Mouse (Mus musculus) heart, embryonic 12.5 days (tissue): ENCODE measurements at regions not wholly inside any gene's neighbourhood (a gene's known extent, or its start where the extent isn't known, plus 50 kb on each side); places are given as distances from the start of the nearest gene placed in this dataset.

Source experiments
- ATAC-seq: fragments of 200-750 bp; cut with Nextera tagmentation; 2 replicates; pipeline ENCODE4 v1.8.0; 2017; ENCODE audit warnings: moderate TSS enrichment, moderate library complexity; ENCODE audit not compliant: insufficient number of reproducible peaks, low FRiP score
- H3K27ac ChIP-seq: fragments of 300-500 bp; sonication (generic); 2 replicates; pipeline ENCODE4 v1.5.1; 2016; ENCODE audit warnings: mild to moderate bottlenecking, moderate library complexity; ENCODE audit not compliant: poor library complexity, severe bottlenecking
- H3K27me3 ChIP-seq: fragments of 300-500 bp; sonication (generic); replicated peaks from 2 replicates; pipeline ENCODE4 v1.6.1; 2016; ENCODE audit warnings: mild to moderate bottlenecking, moderate library complexity
- H3K36me3 ChIP-seq: fragments of 300-500 bp; sonication (generic); 2 replicates; pipeline ENCODE4 v1.6.1; 2016; ENCODE audit warnings: mild to moderate bottlenecking, moderate library complexity
- H3K4me1 ChIP-seq: fragments of 300-500 bp; sonication (generic); replicated peaks from 2 replicates; pipeline ENCODE4 v1.6.1; 2016; ENCODE audit warnings: mild to moderate bottlenecking
- H3K4me2 ChIP-seq: fragments of 300-500 bp; sonication (generic); 2 replicates; pipeline ENCODE4 v1.6.1; 2016; ENCODE audit warnings: mild to moderate bottlenecking, moderate library complexity
- H3K4me3 ChIP-seq: fragments of 300-500 bp; sonication (generic); 2 replicates; pipeline ENCODE4 v1.5.1; 2016; ENCODE audit warnings: mild to moderate bottlenecking
- H3K9ac ChIP-seq: fragments of 300-500 bp; sonication (generic); 2 replicates; pipeline ENCODE4 v1.6.1; 2016; ENCODE audit warnings: mild to moderate bottlenecking, moderate library complexity
- H3K9me3 ChIP-seq: fragments of 300-500 bp; sonication (generic); replicated peaks from 2 replicates; pipeline ENCODE4 v1.6.1; 2016; ENCODE audit warnings: mild to moderate bottlenecking, moderate library complexity
- whole genome bisulfite sequencing: fragments of 180-500 bp; shearing (Covaris S2); methylation state at CpG from one replicate; pipeline ENCODE4 v1.1.7; 2016; 5-methylcytosine and 5-hydroxymethylcytosine counted together

DNA sequence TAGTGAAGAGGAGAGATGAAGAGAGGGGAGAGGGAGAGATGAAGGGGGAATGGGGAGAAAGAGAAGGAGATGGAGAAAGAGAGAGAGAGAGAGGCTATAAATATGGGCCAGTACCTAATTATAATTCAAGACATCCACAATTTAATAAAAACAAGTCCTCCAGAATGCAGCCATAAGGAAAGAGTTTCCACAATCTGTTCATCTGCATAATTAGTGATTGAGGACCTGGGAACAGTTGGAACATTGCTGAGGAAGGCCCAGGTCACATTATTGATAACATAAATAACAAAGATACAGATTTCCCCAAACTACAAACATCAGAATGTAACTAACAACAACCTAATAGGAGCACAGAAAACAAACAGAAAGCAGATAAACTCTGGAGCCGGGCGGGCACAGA, 483.0 kb upstream of the Mpdz start:
- Histone ChIP-seq H3K27me3 (no peaks in the 10 kb centered on the region), H3K36me3 (no peaks in the 10 kb centered on the region), H3K27ac (peak overlapping the region; percentile 21; the same call in 1 of the 2 replicates), H3K4me1 (peaks cover 22% of the 10 kb centered on the region), H3K9ac (no peak overlapping the region), H3K9me3 (no peaks in the 10 kb centered on the region), H3K4me3 (no peak overlapping the region), H3K4me2 (no peak overlapping the region)
- no peak for ATAC-seq
- 31% methylated on average over 2 of the region's 2 CpGs for WGBS

DNA sequence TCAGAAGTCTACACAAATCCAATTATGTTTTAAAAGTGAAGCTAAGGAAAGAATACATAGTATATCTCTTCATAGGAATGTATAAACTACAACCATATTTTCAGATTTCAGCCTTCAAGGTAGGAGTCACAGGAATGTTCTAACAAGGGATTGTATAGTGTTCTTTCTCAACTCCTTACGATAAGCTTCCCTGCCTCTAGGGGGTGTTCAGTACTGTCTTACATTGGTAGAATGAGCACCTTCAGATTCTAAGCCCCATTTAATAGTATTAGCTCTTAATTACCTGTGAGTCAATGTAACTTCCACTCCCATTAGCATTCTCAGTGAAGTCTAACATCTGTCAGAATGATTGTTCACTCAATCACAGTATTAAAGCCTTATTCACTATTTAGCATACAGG, 481.5 kb upstream of the Mpdz start:
- Histone ChIP-seq H3K4me1 (peaks cover 22% of the 10 kb centered on the region), H3K9me3 (no peaks in the 10 kb centered on the region), H3K36me3 (no peaks in the 10 kb centered on the region), H3K27me3 (no peaks in the 10 kb centered on the region), H3K27ac (no peak overlapping the region), H3K4me2 (no peak overlapping the region), H3K9ac (no peak overlapping the region), H3K4me3 (no peak overlapping the region)
- WGBS, result 78% methylated on average over 1 of the region's 1 CpGs
- no peak for ATAC-seq

DNA sequence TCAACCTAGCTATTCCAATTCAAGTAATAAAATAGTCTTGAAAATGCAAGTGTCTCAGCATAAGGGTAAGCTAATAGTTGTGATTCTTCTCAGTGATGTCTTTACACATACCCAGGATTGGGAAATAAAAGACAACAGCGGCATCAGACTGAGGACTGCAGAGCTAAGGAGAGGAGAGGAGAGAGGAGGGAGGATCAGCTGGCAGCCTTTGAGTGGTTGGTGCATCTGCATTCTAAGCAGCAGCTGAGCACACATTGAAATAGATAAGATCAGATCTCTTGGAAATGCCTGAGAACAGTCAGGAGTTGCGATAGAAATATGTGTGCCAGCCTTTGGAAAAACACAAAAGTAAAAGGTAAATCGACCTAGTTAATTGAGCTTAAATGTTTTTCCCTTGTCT, 480.3 kb upstream of the Mpdz start:
- Histone ChIP-seq H3K4me3 (no peak overlapping the region), H3K4me1 (peaks cover 18% of the 10 kb centered on the region), H3K9me3 (no peaks in the 10 kb centered on the region), H3K9ac (no peak overlapping the region), H3K27ac (no peak overlapping the region), H3K4me2 (no peak overlapping the region), H3K36me3 (no peaks in the 10 kb centered on the region), H3K27me3 (no peaks in the 10 kb centered on the region)
- no peak for ATAC-seq
- WGBS, result 44% methylated on average over 3 of the region's 3 CpGs

DNA sequence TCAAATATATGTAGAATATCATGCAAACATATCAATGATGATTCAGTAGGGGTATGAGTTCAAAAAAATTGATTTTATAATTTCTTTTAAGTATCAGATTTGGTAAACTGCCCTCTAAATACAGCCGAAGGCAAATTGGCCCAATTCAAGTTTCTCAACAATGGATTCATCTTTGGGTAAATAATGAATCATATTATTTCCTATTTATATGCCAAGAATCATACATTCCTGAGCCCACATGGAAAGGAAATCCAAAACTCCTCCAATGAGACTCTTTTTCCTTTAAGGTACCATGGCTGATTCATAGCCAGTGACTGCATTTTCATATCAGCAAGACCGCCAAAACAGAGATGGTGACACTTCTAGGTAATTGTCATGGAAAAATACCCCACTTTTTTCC, 472.4 kb upstream of the Mpdz start:
- Histone ChIP-seq H3K9ac (no peak overlapping the region), H3K9me3 (no peaks in the 10 kb centered on the region), H3K27me3 (no peaks in the 10 kb centered on the region), H3K4me3 (no peak overlapping the region), H3K4me2 (no peak overlapping the region), H3K27ac (no peak overlapping the region), H3K36me3 (no peaks in the 10 kb centered on the region), H3K4me1 (no peaks in the 10 kb centered on the region)
- no peak for ATAC-seq
- 84% methylated on average over 2 of the region's 2 CpGs for WGBS

DNA sequence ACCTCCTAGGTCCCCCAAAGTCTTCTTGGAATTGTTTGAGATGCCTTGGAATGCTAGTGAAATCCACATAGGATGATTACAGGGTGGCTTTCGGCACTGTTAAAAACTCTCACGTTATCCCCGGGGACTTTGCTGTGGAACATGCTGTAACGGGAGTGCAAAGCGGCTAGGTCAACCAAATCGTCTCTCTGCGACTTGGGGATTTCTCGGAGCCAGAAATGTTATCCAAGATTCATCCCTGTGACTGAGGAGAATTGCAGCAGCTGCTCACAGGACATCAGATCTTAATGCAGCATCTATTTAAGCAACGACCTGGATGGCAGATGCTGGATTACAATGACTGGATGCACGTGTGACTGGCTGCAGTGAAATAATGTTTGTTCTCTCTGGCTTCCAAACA, 470.7 kb upstream of the Mpdz start:
- Histone ChIP-seq H3K27ac (no peak overlapping the region), H3K9ac (no peak overlapping the region), H3K4me2 (no peak overlapping the region), H3K36me3 (no peaks in the 10 kb centered on the region), H3K9me3 (no peaks in the 10 kb centered on the region), H3K27me3 (no peaks in the 10 kb centered on the region), H3K4me1 (no peaks in the 10 kb centered on the region), H3K4me3 (no peak overlapping the region)
- WGBS, result 54% methylated on average over 10 of the region's 10 CpGs
- no peak for ATAC-seq

DNA sequence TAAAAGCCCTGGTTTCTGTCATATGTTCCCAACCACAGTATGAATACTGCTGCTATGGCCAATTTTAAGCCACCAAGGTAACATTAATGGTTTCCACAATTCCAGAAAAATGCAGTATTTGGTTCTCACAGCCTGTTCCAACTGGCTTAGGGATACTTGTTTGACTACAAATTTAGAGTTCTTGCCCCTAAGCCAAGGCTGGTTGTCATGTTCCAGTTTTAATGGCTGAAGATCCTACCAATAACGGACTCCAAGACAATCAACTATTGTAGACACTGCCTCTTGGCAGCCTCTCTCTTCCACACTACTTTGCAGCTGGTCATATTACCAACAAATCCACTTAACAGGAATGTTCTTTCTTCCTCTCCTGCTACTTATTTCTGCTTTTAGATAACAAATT, 470.0 kb upstream of the Mpdz start:
- H3K27me3 ChIP-seq, result no peaks in the 10 kb centered on the region
- H3K9me3 ChIP-seq, result no peaks in the 10 kb centered on the region
- H3K36me3 ChIP-seq, result no peaks in the 10 kb centered on the region
- ATAC-seq, result no peak
- H3K4me2 ChIP-seq, result no peak overlapping the region
- H3K4me1 ChIP-seq, result no peaks in the 10 kb centered on the region
- 87% methylated on average over 1 of the region's 1 CpGs for WGBS
- no peak overlapping the region for H3K27ac ChIP-seq
- H3K4me3 ChIP-seq, result no peak overlapping the region
- no peak overlapping the region for H3K9ac ChIP-seq

DNA sequence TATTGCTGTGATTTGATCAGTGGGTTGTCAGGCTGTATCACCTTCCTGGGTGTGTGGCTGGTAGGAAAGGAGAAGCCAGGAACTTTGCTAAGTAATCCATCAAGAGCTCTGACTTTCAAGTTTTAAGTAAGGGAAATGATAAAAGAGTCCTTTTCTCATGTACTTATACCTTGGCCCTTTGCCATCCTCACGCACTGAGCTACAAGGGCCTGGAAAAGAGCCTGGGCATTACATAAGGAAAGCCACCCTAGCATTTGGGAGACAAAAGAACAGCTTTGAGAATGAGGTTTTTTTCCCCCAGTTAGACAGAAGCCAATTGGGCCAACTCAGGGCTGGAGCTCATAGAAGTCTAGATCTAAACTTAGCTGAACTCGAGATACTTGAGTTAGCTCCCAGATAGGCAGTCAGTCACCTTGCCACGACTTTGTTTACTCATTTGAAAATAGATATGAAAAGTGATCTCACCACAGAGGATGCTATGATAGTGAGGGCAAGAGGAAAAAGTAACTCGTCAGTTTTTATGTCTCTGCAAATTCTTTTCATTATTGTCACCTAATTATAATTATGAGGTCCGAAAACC, 457.4 kb upstream of the Mpdz start:
- ATAC-seq, result no peak
- WGBS, result 35% methylated on average over 5 of the region's 5 CpGs
- H3K27ac ChIP-seq, result peak overlapping the region; percentile 69

DNA sequence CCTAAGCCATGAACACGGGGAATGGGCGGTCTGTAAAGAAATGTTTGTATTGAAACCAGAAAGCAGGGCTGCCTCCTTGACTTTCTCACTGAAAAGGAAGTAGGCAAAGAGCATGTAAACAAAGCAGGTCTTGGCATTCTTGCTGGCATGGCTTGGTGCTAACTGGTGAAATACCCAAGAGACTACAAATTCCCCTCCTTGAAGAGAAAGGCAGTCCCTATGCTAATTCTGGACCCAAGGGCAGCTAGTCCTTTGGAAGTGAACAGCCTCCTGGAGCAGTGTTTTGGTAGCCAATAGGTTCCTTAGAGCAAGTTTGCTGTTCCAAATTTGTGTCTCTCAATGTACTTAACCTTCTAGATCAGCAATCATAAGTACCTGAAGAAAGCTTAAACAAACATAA, 456.0 kb upstream of the Mpdz start:
- H3K4me1 ChIP-seq, result peaks cover 11% of the 10 kb centered on the region
- no peaks in the 10 kb centered on the region for H3K36me3 ChIP-seq
- H3K4me2 ChIP-seq, result no peak overlapping the region
- no peak overlapping the region for H3K4me3 ChIP-seq
- H3K27ac ChIP-seq, result 0 out of 2 replicates have a peak overlapping the region, but pooled peaks have one; percentile 14
- no peak for ATAC-seq
- H3K9ac ChIP-seq, result no peak overlapping the region
- H3K9me3 ChIP-seq, result 0 out of 2 replicates have a peak, but pooled peaks cover 3% of the 10 kb centered on the region
- WGBS, result 77% methylated on average over 2 of the region's 2 CpGs
- no peaks in the 10 kb centered on the region for H3K27me3 ChIP-seq

More for the DNA sequence above, 457.4 kb upstream of the Mpdz start:
- H3K4me1 ChIP-seq, result peaks cover 11% of the 10 kb centered on the region
- no peaks in the 10 kb centered on the region for H3K36me3 ChIP-seq
- no peaks in the 10 kb centered on the region for H3K27me3 ChIP-seq
- no peaks in the 10 kb centered on the region for H3K9me3 ChIP-seq
- no peak overlapping the region for H3K9ac ChIP-seq
- no peak overlapping the region for H3K4me3 ChIP-seq
- no peak overlapping the region for H3K4me2 ChIP-seq

DNA sequence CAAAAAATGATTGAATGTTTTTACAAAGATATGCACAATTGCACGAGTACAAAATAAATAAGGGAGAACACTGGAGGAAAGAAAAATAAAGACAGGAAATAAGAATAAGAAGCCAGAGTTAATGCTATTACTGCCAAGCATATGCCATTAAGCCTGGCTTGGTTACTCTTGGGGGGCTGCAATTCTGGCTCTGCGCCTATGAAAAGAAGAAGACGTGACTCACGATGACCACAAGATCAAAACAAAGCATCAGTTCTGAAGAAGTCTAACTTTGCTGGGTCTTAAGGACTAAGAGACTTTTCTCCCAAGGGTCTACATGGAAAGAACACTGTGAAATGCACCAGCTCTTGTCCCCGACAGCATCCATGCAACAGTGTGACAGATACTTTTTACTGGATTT, 454.8 kb upstream of the Mpdz start:
- H3K9ac ChIP-seq, result no peak overlapping the region
- H3K4me3 ChIP-seq, result no peak overlapping the region
- WGBS, result 58% methylated on average over 5 of the region's 5 CpGs
- peaks cover 11% of the 10 kb centered on the region for H3K4me1 ChIP-seq
- H3K36me3 ChIP-seq, result no peaks in the 10 kb centered on the region
- ATAC-seq, result no peak
- 0 out of 2 replicates have a peak, but pooled peaks cover 4% of the 10 kb centered on the region for H3K9me3 ChIP-seq
- peak overlapping the region; percentile 27; the same call in 1 of the 2 replicates for H3K27ac ChIP-seq
- H3K27me3 ChIP-seq, result no peaks in the 10 kb centered on the region
- H3K4me2 ChIP-seq, result no peak overlapping the region

DNA sequence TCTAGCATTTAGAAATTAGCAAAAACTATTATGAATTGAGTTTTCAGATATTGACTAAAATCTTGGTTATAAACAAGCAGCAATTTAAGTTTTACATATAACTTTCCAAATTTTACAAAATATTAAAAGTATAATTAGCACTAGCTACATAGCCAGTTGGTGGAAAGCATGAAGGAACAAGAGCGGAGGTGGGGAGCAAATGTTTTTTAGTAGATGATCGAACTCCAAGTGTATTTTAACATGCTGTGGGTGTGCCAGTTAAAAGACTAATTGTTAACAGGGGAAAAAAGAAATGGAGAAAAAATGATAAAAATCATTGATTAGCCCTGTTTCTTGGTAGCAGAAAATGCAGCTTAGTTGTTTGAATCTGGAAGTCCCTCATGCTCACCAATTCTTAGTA, 426.3 kb upstream of the Mpdz start:
- H3K27ac ChIP-seq, result no peak overlapping the region
- ATAC-seq, result no peak
- H3K9ac ChIP-seq, result no peak overlapping the region
- 86% methylated on average over 2 of the region's 2 CpGs for WGBS
- H3K4me1 ChIP-seq, result no peaks in the 10 kb centered on the region
- no peaks in the 10 kb centered on the region for H3K36me3 ChIP-seq
- H3K27me3 ChIP-seq, result no peaks in the 10 kb centered on the region
- H3K4me3 ChIP-seq, result no peak overlapping the region
- H3K4me2 ChIP-seq, result no peak overlapping the region
- H3K9me3 ChIP-seq, result 0 out of 2 replicates have a peak, but pooled peaks cover 4% of the 10 kb centered on the region

DNA sequence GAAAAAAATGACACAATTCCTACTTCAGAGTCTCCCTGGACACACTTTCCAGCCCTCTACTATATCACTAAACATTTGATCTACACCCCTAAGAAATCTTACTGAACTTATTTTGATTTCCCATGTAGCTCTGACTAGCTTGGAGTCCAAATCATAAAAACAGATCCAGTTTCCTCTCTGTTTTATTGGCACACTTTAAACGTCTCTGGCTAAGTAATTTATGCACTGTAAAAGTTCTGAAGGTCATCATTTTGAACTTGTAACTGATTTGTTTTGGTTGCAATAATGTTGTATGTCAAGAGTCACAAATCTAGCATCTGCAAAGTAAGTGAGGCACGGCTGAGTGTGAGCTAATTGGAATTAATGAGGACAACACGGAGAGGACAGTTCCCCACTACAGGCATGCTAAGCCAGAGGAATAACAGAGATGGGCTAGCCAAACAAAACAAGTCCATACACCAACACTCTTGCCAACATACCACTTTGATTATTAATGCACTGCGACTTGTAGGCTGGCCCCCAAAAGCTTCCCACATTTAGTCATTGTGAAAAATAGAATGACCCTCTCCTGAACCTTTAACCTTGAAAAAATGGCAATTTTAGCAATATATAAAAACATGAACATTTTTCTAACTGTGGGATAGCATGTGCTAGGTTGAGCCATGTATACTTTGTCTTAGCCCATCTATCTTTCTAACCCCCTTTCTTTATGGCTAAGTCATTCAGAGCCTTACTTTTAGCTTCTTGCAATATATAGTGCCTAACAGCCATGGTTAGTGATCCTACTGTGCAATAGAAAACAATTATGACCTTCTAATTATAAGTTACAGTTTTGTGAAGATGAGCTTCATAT, 399.3 kb upstream of the Mpdz start:
- no peaks in the 10 kb centered on the region for H3K27me3 ChIP-seq
- no peaks in the 10 kb centered on the region for H3K4me1 ChIP-seq
- no peak overlapping the region for H3K4me3 ChIP-seq
- ATAC-seq, result no peak
- no peaks in the 10 kb centered on the region for H3K36me3 ChIP-seq
- H3K9ac ChIP-seq, result no peak overlapping the region
- no peak overlapping the region for H3K27ac ChIP-seq
- H3K4me2 ChIP-seq, result no peak overlapping the region
- 63% methylated on average over 4 of the region's 4 CpGs for WGBS
- H3K9me3 ChIP-seq, result no peaks in the 10 kb centered on the region
